Mouse (Mus musculus): ENCODE measurements around the gene Caprin1. TPM values are rescaled to one million over a fixed set of nuclear protein-coding genes. Genes with fewer than 3 reads are reported as not detected.

Caprin1 gene
- polyA plus RNA-seq, 1 experiment from 2014 or later = 337 TPM

GRCm38 (mm10) chr2:103714412-103714811, 83.0 kb downstream of the Caprin1 start:
- Histone ChIP-seq H3K4me1 (0 out of 2 replicates have a peak, but pooled peaks cover 4% of the 10 kb centered on the region), H3K9ac (no peak overlapping the region), H3K27me3 (no peaks in the 10 kb centered on the region), H3K36me3 (peaks cover 55% of the 10 kb centered on the region), H3K27ac (no peak overlapping the region), H3K9me3 (replicated peaks) (no peaks in the 10 kb centered on the region), H3K4me3 (replicated peaks) (no peak overlapping the region), H3K4me2 (no peak overlapping the region)
- ATAC-seq (replicated peaks; ENCODE audit: low FRiP score) = no peak
- 69% methylated on average over 4 of the region's 4 CpGs for WGBS

- ATAC-seq (replicated peaks; ENCODE audit: low FRiP score) = no peak
Observed at GRCm38 (mm10) chr2:103713831-103714230, 83.6 kb downstream of the Caprin1 start.

More at GRCm38 (mm10) chr2:103713831-103714230, 83.6 kb downstream of the Caprin1 start:
- Histone ChIP-seq H3K4me3 (replicated peaks) (no peak overlapping the region), H3K4me1 (0 out of 2 replicates have a peak, but pooled peaks cover 4% of the 10 kb centered on the region), H3K9me3 (replicated peaks) (no peaks in the 10 kb centered on the region), H3K9ac (no peak overlapping the region), H3K27ac (no peak overlapping the region), H3K4me2 (no peak overlapping the region), H3K27me3 (no peaks in the 10 kb centered on the region), H3K36me3 (peaks cover 55% of the 10 kb centered on the region)
- 87% methylated on average over 7 of the region's 7 CpGs for WGBS

Small RNA genes within 50 kb of the gene (microRNA-seq; reads per million reads assigned to microRNA genes)
- not detected for gene Gm22757
- gene Gm22761 = not detected

Other genes starting within 250 kb of the Caprin1 start
- 7.7 and 8.4 TPM in 2 replicates for gene Abtb2, start 231.3 kb downstream of the Caprin1 start, polyA plus RNA-seq (2015; fragmentation: Nextera tagmentation; extraction: Ambion mirVana)
- gene Nat10, start 36.4 kb downstream of the Caprin1 start, polyA plus RNA-seq (2015; fragmentation: Nextera tagmentation; extraction: Ambion mirVana) = 25.3 and 27.4 TPM in 2 replicates
- gene Lmo2, start 160.3 kb upstream of the Caprin1 start, polyA plus RNA-seq (2015; fragmentation: Nextera tagmentation; extraction: Ambion mirVana) = 32.1 and 33.3 TPM in 2 replicates
- 54.3 and 56.6 TPM in 2 replicates for gene Fbxo3, start 230.1 kb upstream of the Caprin1 start, polyA plus RNA-seq (2015; fragmentation: Nextera tagmentation; extraction: Ambion mirVana)
- gene 4931422A03Rik, start 230.7 kb upstream of the Caprin1 start, polyA plus RNA-seq (2015; fragmentation: Nextera tagmentation; extraction: Ambion mirVana) = 1.8 and 2.1 TPM in 2 replicates